Mouse (Mus musculus) activated CD4-positive, CD25-positive, alpha-beta regulatory T cell, adult 9 weeks (primary cell): ENCODE measurements around the gene Scn10a. TPM values are rescaled to one million over a fixed set of nuclear protein-coding genes. Genes with fewer than 3 reads are reported as not detected.

ENCODE experiments used
- polyA plus RNA-seq: library from polyadenylated mRNA; unstranded; fragments of 100-300 nt; shearing (Covaris generic); gene quantifications from one replicate; pipeline ENCODE4 v1.2.1, GENCODE M21; 2017

Scn10a gene
- polyA plus RNA-seq: not detected

DNA sequence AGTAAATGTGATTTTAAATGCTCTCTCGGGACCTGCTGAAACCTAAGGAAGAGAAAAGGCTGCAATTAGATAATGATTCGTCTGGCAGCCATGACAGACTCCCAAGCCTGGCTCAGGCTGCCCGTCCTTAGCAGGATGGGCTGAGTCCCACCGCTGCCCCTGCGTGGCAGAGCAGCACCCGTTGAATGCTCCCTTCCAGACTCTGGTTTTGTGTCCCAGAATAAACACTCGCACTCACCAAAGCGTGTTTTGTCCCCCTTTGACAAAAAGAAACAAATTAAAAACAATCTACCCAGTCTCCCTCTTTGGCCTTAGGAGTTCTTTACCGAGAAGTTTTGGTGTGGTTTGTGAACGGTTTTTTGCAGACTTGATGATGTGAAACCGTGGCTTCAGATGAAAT lies at the start of gene Scn10a:
Gene Scn10a, minus strand, starts transcription at position 101 of the 400 bp plus-strand sequence.

GRCm38 (mm10) chr9:119578636-119579438 lies 140.3 kb downstream of the Scn10a start, which contains the start of gene Scn5a:
Gene Scn5a (minus strand): TSS chr9:119579016.

Other genes starting within 250 kb of the Scn10a start
- gene Scn5a, start 140.3 kb downstream of the Scn10a start, polyA plus RNA-seq: 0.05 TPM
- 0.59 TPM for gene Scn11a, start 106.1 kb upstream of the Scn10a start, polyA plus RNA-seq
- gene Wdr48, start 175.6 kb upstream of the Scn10a start, polyA plus RNA-seq: 66.7 TPM
- gene Gorasp1, start 218.2 kb upstream of the Scn10a start, polyA plus RNA-seq: 11.9 TPM
- gene Ttc21a, start 218.3 kb upstream of the Scn10a start, polyA plus RNA-seq: not detected